Mouse (Mus musculus): ENCODE measurements around the gene Wnk4. TPM values are rescaled to one million over a fixed set of nuclear protein-coding genes. Genes with fewer than 3 reads are reported as not detected.
A peak's percentile ranks its signal among the peaks of the same experiment; 100 is the strongest.

Wnk4 gene
- total and polyA plus RNA-seq, 2 experiments from 2014 or later: 1.5 to 6.5 TPM

DNA sequence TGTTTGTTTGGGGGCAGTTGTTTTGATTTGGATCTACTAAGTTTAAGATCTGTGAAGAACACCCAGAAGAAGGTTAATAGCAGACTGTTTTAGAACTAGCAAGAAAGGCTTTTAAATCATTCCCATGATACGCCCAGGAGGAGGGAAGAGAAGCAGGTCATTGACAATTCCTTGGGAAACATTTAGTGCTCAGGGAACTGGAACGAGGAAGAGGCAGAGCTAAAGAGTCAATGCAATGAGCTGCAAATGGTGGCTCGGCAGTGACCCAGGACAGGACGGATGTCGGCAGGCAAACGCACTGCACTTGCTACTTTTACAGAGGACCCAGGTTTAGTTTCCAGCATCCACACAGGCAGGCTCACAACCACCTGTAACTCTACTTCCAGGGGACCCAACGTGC lies 20.5 kb downstream of the Wnk4 start:
- Histone ChIP-seq H3K4me2 (ENCODE audit: low read depth, low read length) (no peak overlapping the region), H3K36me3 (ENCODE audit: insufficient read depth, low read length) (no peaks in the 10 kb centered on the region), H3K4me1 (ENCODE audit: insufficient read depth, low read length) (peaks cover 18% of the 10 kb centered on the region), H3K9ac (replicated peaks; ENCODE audit: low read length) (no peak overlapping the region), H3K27me3 (ENCODE audit: insufficient read depth, low read length) (no peaks in the 10 kb centered on the region), H3K27ac (no peak overlapping the region), H3K9me3 (ENCODE audit: low read length) (no peaks in the 10 kb centered on the region), H3K4me3 (ENCODE audit: low read length) (no peak overlapping the region)
- no peak for ATAC-seq
- 42% methylated on average over 7 of the region's 7 CpGs for WGBS
- DNase-seq (ENCODE audit: low spot score): no peak
- no peak for TF ChIP-seq CTCF (IDR thresholded peaks at IDR 0.05; ENCODE audit: low read depth)

GRCm38 (mm10) chr11:101282896-101283295 lies 22.5 kb downstream of the Wnk4 start:
- TF ChIP-seq CTCF (IDR thresholded peaks at IDR 0.05; ENCODE audit: low read depth): no peak
- Histone ChIP-seq H3K4me2 (ENCODE audit: low read depth, low read length) (no peak overlapping the region), H3K36me3 (ENCODE audit: insufficient read depth, low read length) (peaks cover 4% of the 10 kb centered on the region; the same call in 1 of the 2 replicates), H3K4me1 (ENCODE audit: insufficient read depth, low read length) (peaks cover 4% of the 10 kb centered on the region), H3K27ac (no peak overlapping the region), H3K9me3 (ENCODE audit: low read length) (no peaks in the 10 kb centered on the region), H3K4me3 (ENCODE audit: low read length) (no peak overlapping the region), H3K27me3 (ENCODE audit: insufficient read depth, low read length) (no peaks in the 10 kb centered on the region), H3K9ac (replicated peaks; ENCODE audit: low read length) (no peak overlapping the region)
- DNase-seq (ENCODE audit: low spot score) (no peak), ATAC-seq (no peak)
- WGBS: 34% methylated on average over 5 of the region's 5 CpGs

GRCm38 (mm10) chr11:101283805-101284204 lies 23.4 kb downstream of the Wnk4 start:
- peaks cover 6% of the 10 kb centered on the region for H3K36me3 ChIP-seq (ENCODE audit: insufficient read depth, low read length)
- no peak for TF ChIP-seq CTCF (IDR thresholded peaks at IDR 0.05; ENCODE audit: low read depth)
- no peaks in the 10 kb centered on the region for H3K4me1 ChIP-seq (ENCODE audit: insufficient read depth, low read length)
- no peak overlapping the region for H3K9ac ChIP-seq (replicated peaks; ENCODE audit: low read length)
- DNase-seq (ENCODE audit: low spot score) (no peak), ATAC-seq (no peak)
- H3K4me2 ChIP-seq (ENCODE audit: low read depth, low read length): no peak overlapping the region
- WGBS: 57% methylated on average over 4 of the region's 4 CpGs
- H3K27ac ChIP-seq: no peak overlapping the region
- no peak overlapping the region for H3K4me3 ChIP-seq (ENCODE audit: low read length)
- no peaks in the 10 kb centered on the region for H3K9me3 ChIP-seq (ENCODE audit: low read length)
- H3K27me3 ChIP-seq (ENCODE audit: insufficient read depth, low read length): no peaks in the 10 kb centered on the region

DNA sequence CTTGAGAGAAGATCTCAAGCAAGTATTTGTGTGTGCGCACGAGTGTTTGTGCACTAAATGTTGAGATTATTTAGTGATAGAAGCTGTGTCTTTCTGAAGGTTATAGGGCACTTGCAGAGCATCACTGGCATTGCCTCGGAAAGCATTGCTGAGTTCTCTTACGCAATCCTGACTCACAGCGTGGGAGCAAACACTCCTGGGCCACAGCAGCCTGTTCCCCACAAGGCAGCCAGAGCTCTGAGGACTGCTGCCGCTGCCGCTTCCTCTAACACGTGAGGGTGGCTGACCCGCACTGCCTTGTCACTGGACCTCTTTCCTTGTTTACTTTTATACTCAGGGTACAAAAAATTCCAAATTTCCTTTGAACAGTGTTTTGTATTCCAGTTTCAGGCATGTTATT lies 26.9 kb downstream of the Wnk4 start:
- no peak overlapping the region for H3K27ac ChIP-seq
- no peak overlapping the region for H3K9ac ChIP-seq (replicated peaks; ENCODE audit: low read length)
- H3K36me3 ChIP-seq (ENCODE audit: insufficient read depth, low read length): peaks cover 25% of the 10 kb centered on the region
- H3K27me3 ChIP-seq (ENCODE audit: insufficient read depth, low read length): no peaks in the 10 kb centered on the region
- no peak overlapping the region for H3K4me3 ChIP-seq (ENCODE audit: low read length)
- ATAC-seq (no peak), DNase-seq (ENCODE audit: low spot score) (no peak)
- no peak overlapping the region for H3K4me2 ChIP-seq (ENCODE audit: low read depth, low read length)
- H3K9me3 ChIP-seq (ENCODE audit: low read length): no peaks in the 10 kb centered on the region
- no peak for TF ChIP-seq CTCF (IDR thresholded peaks at IDR 0.05; ENCODE audit: low read depth)
- no peaks in the 10 kb centered on the region for H3K4me1 ChIP-seq (ENCODE audit: insufficient read depth, low read length)
- WGBS: 84% methylated on average over 9 of the region's 9 CpGs

- Histone ChIP-seq H3K9me3 (ENCODE audit: low read length) (no peaks in the 10 kb centered on the region), H3K36me3 (ENCODE audit: insufficient read depth, low read length) (peaks cover 51% of the 10 kb centered on the region), H3K9ac (replicated peaks; ENCODE audit: low read length) (no peak overlapping the region), H3K4me3 (ENCODE audit: low read length) (no peak overlapping the region), H3K27me3 (ENCODE audit: insufficient read depth, low read length) (no peaks in the 10 kb centered on the region), H3K4me2 (ENCODE audit: low read depth, low read length) (no peak overlapping the region), H3K27ac (no peak overlapping the region), H3K4me1 (ENCODE audit: insufficient read depth, low read length) (no peaks in the 10 kb centered on the region)
- ATAC-seq (no peak), DNase-seq (ENCODE audit: low spot score) (no peak)
- 95% methylated on average over 8 of the region's 8 CpGs for WGBS
- TF ChIP-seq CTCF (IDR thresholded peaks at IDR 0.05; ENCODE audit: low read depth): no peak
Observed at GRCm38 (mm10) chr11:101291231-101291630, 30.9 kb downstream of the Wnk4 start.

- Histone ChIP-seq H3K36me3 (ENCODE audit: insufficient read depth, low read length) (peaks cover 45% of the 10 kb centered on the region), H3K27ac (no peak overlapping the region), H3K4me2 (ENCODE audit: low read depth, low read length) (no peak overlapping the region), H3K4me1 (ENCODE audit: insufficient read depth, low read length) (no peaks in the 10 kb centered on the region), H3K27me3 (ENCODE audit: insufficient read depth, low read length) (no peaks in the 10 kb centered on the region), H3K9ac (replicated peaks; ENCODE audit: low read length) (no peak overlapping the region), H3K4me3 (ENCODE audit: low read length) (no peak overlapping the region), H3K9me3 (ENCODE audit: low read length) (no peaks in the 10 kb centered on the region)
- no peak for ATAC-seq
- TF ChIP-seq CTCF (IDR thresholded peaks at IDR 0.05; ENCODE audit: low read depth): no peak
- 88% methylated on average over 8 of the region's 8 CpGs for WGBS
- DNase-seq (ENCODE audit: low spot score): no peak
Observed at GRCm38 (mm10) chr11:101295191-101295590, 34.8 kb downstream of the Wnk4 start.

GRCm38 (mm10) chr11:101300881-101301280 lies 40.5 kb downstream of the Wnk4 start:
- Histone ChIP-seq H3K4me1 (ENCODE audit: insufficient read depth, low read length) (peaks cover 10% of the 10 kb centered on the region), H3K27me3 (ENCODE audit: insufficient read depth, low read length) (no peaks in the 10 kb centered on the region), H3K4me2 (ENCODE audit: low read depth, low read length) (peak overlapping the region; percentile 99), H3K9ac (replicated peaks; ENCODE audit: low read length) (peak overlapping the region; percentile 86), H3K4me3 (ENCODE audit: low read length) (peak overlapping the region; percentile 93), H3K36me3 (ENCODE audit: insufficient read depth, low read length) (peaks cover 15% of the 10 kb centered on the region; the same call in 1 of the 2 replicates), H3K27ac (no peak overlapping the region), H3K9me3 (ENCODE audit: low read length) (no peaks in the 10 kb centered on the region)
- ATAC-seq (no peak), DNase-seq (ENCODE audit: low spot score) (no peak)
- TF ChIP-seq CTCF (IDR thresholded peaks at IDR 0.05; ENCODE audit: low read depth): peak; percentile 30; the same call in 1 of the 2 replicates
- WGBS: 70% methylated on average over 7 of the region's 7 CpGs
